Mouse (Mus musculus): ENCODE measurements around the gene Hoxb8. TPM values are rescaled to one million over a fixed set of nuclear protein-coding genes. Genes with fewer than 3 reads are reported as not detected.

Gene Hoxb8
- polyA plus RNA-seq (2017; shearing (Covaris generic)) = not detected

DNA sequence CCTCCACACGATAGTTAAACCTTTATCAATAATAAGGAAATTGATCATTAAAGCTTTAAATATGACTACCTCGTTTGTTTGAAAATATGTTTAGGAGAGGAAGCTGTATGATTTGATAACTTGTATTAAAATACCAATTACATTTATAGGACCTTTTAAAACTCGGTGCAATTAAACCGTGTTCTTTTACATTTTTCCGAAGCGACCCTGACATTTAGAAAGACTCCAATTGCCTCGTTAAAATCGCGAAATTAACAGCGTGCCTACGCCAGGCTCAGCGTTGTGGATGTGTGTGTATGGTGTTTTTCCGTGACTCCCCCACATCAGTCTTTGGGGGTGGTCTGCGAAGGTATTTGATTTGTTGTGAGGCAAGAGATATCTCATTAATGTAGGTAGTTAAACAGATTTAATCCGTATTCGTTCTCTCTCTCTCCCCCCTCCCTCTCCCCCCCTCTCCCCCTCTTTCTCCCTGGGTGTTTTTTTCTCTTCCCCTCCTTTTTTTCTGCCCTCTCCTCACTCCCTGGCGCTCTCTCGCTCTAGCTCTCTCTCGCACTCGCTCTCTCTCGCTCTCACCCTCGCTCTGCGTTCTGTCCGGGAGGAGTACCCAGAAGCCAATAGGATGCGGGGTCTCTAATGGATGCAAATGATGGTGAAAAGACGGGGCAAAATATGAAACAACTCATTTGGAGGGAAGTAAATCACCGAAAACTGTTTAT lies at the start of gene Hoxb8:
TSS of gene Hoxb8 (plus strand) at position 51 of the 716 bp plus-strand sequence.

GRCm38 (mm10) chr11:96270996-96271540 lies 10.6 kb upstream of the Hoxb8 start, which contains the start of gene Hoxb9:
Gene Hoxb9 (plus strand): TSS chr11:96271457.

GRCm38 (mm10) chr11:96285771-96286738 lies 4.3 kb downstream of the Hoxb8 start, which contains the start of gene Hoxb7:
Gene Hoxb7 (plus strand): TSS chr11:96286623.

GRCm38 (mm10) chr11:96291681-96292564 lies 10.2 kb downstream of the Hoxb8 start, which contains the start of gene Hoxb6:
Gene Hoxb6 (plus strand): TSS chr11:96292476.

GRCm38 (mm10) chr11:96303151-96304099 lies 21.7 kb downstream of the Hoxb8 start, which contains the start of gene Hoxb5:
Gene Hoxb5 (plus strand): TSS chr11:96303336.

DNA sequence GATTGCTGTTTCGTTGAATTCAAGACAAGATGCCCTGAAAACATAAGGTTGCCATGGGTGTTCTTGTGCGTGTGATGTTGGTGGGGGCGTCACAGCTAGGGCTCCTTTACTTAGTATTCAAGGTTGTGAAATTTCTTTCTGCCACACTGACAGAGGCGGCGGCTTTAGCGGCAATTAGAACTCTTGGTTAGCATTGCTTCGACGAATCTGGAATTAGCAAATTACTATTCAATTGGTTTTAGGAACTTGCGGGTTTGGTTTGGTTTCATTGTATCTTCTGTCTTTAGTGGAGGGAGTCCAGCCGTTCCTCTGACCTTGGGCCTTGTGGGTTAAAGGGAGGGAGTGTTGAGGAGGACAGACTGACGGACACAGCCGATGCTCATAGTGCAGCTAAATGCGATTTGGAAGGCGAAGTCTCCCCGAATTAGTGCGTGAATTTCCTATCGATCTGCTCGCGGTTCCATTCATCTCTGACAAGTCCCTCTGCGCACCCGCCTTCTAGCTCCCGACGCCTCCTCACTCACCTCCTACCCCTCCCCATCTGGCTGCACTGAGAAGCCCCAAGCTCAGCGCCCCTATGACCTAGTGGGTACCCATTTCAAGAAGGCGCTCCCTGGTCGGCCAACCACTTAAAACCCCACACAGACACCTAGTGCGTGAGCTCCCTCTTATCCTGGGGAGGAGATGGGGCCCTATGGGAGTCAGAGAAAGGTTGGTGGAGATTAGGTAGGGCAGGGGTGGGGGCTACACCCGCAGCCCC lies 36.1 kb downstream of the Hoxb8 start, which contains the start of gene Hoxb4:
TSS of gene Hoxb4 (plus strand) at position 660 of the 760 bp plus-strand sequence.

DNA sequence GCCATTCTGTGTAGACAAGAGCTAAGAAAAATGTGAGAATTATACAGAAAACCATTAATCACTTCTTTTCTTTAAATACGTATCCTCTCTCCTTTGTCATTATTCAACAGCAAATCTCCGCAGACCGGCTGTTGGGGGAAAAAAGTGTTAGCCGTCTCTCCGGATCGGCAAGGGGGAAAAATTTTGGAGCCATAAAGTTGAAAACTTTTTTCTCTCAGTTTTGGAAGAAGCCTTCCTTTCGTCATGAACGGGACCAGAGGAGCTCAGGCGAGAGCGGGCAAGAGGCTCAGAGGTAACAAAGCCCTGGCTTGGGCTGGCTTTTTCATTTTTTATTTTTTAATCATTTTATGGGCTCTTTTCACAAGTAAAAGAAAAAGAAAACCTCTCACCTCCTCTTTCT lies 41.4 kb downstream of the Hoxb8 start, which contains the start of gene Hoxb3:
TSS of gene Hoxb3 (plus strand) at position 173 of the 400 bp plus-strand sequence.

Other genes with a start within 250 kb of the Hoxb8 start
- 10 to 100 TPM; 82.6 to 87.8 TPM for gene Snf8, start 247.0 kb upstream of the Hoxb8 start, polyA plus RNA-seq (2017; shearing (Covaris generic))
- 10 to 100 TPM; 42.9 to 43.9 TPM for gene Ube2z, start 216.5 kb upstream of the Hoxb8 start, polyA plus RNA-seq (2017; shearing (Covaris generic))
- 100 to 1,000 TPM; 302 to 318 TPM for gene Atp5g1, start 206.2 kb upstream of the Hoxb8 start, polyA plus RNA-seq (2017; shearing (Covaris generic))
- under 1 TPM in 1 of 2 experiments, not detected in 1; 0.27 TPM for gene Calcoco2, start 169.9 kb upstream of the Hoxb8 start, polyA plus RNA-seq (2017; shearing (Covaris generic))
- gene Ttll6, start 148.1 kb upstream of the Hoxb8 start, polyA plus RNA-seq (2017; shearing (Covaris generic)) = under 1 TPM; 0.06 to 0.23 TPM
- under 1 TPM in 1 of 2 experiments, not detected in 1; 0.14 TPM for gene Hoxb13, start 87.6 kb upstream of the Hoxb8 start, polyA plus RNA-seq (2017; shearing (Covaris generic))
- gene Hoxb9, start 10.4 kb upstream of the Hoxb8 start, polyA plus RNA-seq (2017; shearing (Covaris generic)) = not detected
- gene Hoxb7, start 4.7 kb downstream of the Hoxb8 start, polyA plus RNA-seq (2017; shearing (Covaris generic)) = not detected
- not detected for gene Hoxb6, start 10.6 kb downstream of the Hoxb8 start, polyA plus RNA-seq (2017; shearing (Covaris generic))
- gene Hoxb5, start 21.4 kb downstream of the Hoxb8 start, polyA plus RNA-seq (2017; shearing (Covaris generic)) = 1 to 10 TPM in 1 of 2 experiments, under 1 TPM in 1; 0.14 to 1.1 TPM
- under 1 TPM; 0.61 to 0.72 TPM for gene Hoxb4, start 36.4 kb downstream of the Hoxb8 start, polyA plus RNA-seq (2017; shearing (Covaris generic))
- under 1 TPM in 1 of 2 experiments, not detected in 1; 0.25 TPM for gene Hoxb3, start 41.4 kb downstream of the Hoxb8 start, polyA plus RNA-seq (2017; shearing (Covaris generic))
- under 1 TPM; 0.10 to 0.91 TPM for gene Hoxb2, start 68.6 kb downstream of the Hoxb8 start, polyA plus RNA-seq (2017; shearing (Covaris generic))
- under 1 TPM in 1 of 2 experiments, not detected in 1; 0.68 TPM for gene Hoxb1, start 83.8 kb downstream of the Hoxb8 start, polyA plus RNA-seq (2017; shearing (Covaris generic))
- gene Skap1, start 182.7 kb downstream of the Hoxb8 start, polyA plus RNA-seq (2017; shearing (Covaris generic)) = 100 to 1,000 TPM; 606 to 640 TPM

Measured in inflammation-experienced regulatory T-cells (primary cell).